Mouse (Mus musculus) layer of hippocampus, adult 8-10 months (tissue): ENCODE measurements around the gene Pten. TPM values are rescaled to one million over a fixed set of nuclear protein-coding genes. Genes with fewer than 3 reads are reported as not detected.
"Not testable (repeated sequence)": the region's sequence is repeated elsewhere in the genome, so short reads cannot be mapped to it uniquely, and the experiment has no call there.

Source experiments
- DNase-seq, 2 experiments: peaks; one replicate each; pipeline ENCODE4 v3.0.0; 2022; ENCODE audit warnings: low spot score in 2 of 2
- total RNA-seq, 4 experiments: library from RNA; stranded (reverse); gene quantifications; 2 replicates each; pipeline ENCODE4 v1.2.4; 2022

Pten gene
- total RNA-seq, 4 experiments from 2014 or later = 105 to 119 (median 113) TPM

GRCm38 (mm10) chr19:32754188-32755000 is 2.9 kb upstream of the Pten start:
- DNase-seq = no peak

GRCm38 (mm10) chr19:32755104-32755791 is 2.0 kb upstream of the Pten start:
- DNase-seq = no peak

GRCm38 (mm10) chr19:32755792-32756635 is 1.3 kb upstream of the Pten start:
- peak; percentile 95 to 97 for DNase-seq

GRCm38 (mm10) chr19:32756636-32756899 is 729 bp upstream of the Pten start:
- DNase-seq = no peak

- DNase-seq = peak; percentile 28 to 48
Observed at GRCm38 (mm10) chr19:32757831-32758792, 815 bp downstream of the Pten start.

- DNase-seq = no peak
Observed at GRCm38 (mm10) chr19:32758793-32759161, 1.5 kb downstream of the Pten start.

GRCm38 (mm10) chr19:32759357-32760024 is 2.2 kb downstream of the Pten start:
- no peak for DNase-seq

GRCm38 (mm10) chr19:32760499-32760898 is 3.2 kb downstream of the Pten start:
- DNase-seq = no peak

- no peak for DNase-seq
Observed at GRCm38 (mm10) chr19:32761162-32761561, 3.9 kb downstream of the Pten start.

- DNase-seq = no peak
Observed at GRCm38 (mm10) chr19:32762493-32762892, 5.2 kb downstream of the Pten start.

- no peak for DNase-seq
Observed at GRCm38 (mm10) chr19:32778411-32778810, 21.1 kb downstream of the Pten start.

GRCm38 (mm10) chr19:32779131-32779530 is 21.8 kb downstream of the Pten start:
- DNase-seq = no peak

GRCm38 (mm10) chr19:32781305-32782071 is 24.2 kb downstream of the Pten start:
- DNase-seq = no peak

- not testable (repeated sequence) for DNase-seq
Observed at GRCm38 (mm10) chr19:32787388-32787787, 30.1 kb downstream of the Pten start.

- not testable (repeated sequence) for DNase-seq
Observed at GRCm38 (mm10) chr19:32788016-32788415, 30.7 kb downstream of the Pten start.

- no peak for DNase-seq
Observed at GRCm38 (mm10) chr19:32789535-32789934, 32.2 kb downstream of the Pten start.

GRCm38 (mm10) chr19:32792610-32793009 is 35.3 kb downstream of the Pten start:
- DNase-seq = peak; percentile 17 to 33

GRCm38 (mm10) chr19:32793901-32794300 is 36.6 kb downstream of the Pten start:
- no peak for DNase-seq

GRCm38 (mm10) chr19:32800557-32800956 is 43.3 kb downstream of the Pten start:
- no peak for DNase-seq

GRCm38 (mm10) chr19:32804703-32805102 is 47.4 kb downstream of the Pten start:
- DNase-seq = no peak
